Mouse (Mus musculus) c-Kit-positive CD71-negative TER-119-negative erythroid progenitor cells, embryonic 14.5 days (primary cell): ENCODE data around the gene Rbm20.

Source experiments
- DNase-seq: peaks from one replicate; pipeline ENCODE4 v3.0.0-alpha.2; 2013; ENCODE audit warnings: low read depth

Gene Rbm20

GRCm38 (mm10) chr19:53851826-53852698 is 175.0 kb downstream of the Rbm20 start:
- no peak for DNase-seq

GRCm38 (mm10) chr19:53852699-53853451 is 175.8 kb downstream of the Rbm20 start:
- no peak for DNase-seq

- no peak for DNase-seq
These were observed 177.9 kb downstream of the Rbm20 start for GRCm38 (mm10) chr19:53854978-53855377.

- no peak for DNase-seq
These were observed 178.7 kb downstream of the Rbm20 start for GRCm38 (mm10) chr19:53855781-53856180.

- no peak for DNase-seq
These were observed 179.7 kb downstream of the Rbm20 start for GRCm38 (mm10) chr19:53856794-53857193.

GRCm38 (mm10) chr19:53857962-53858361 is 180.9 kb downstream of the Rbm20 start:
- no peak for DNase-seq

GRCm38 (mm10) chr19:53859149-53859548 is 182.0 kb downstream of the Rbm20 start:
- DNase-seq = no peak

GRCm38 (mm10) chr19:53859593-53859992 is 182.5 kb downstream of the Rbm20 start:
- DNase-seq = no peak

- no peak for DNase-seq
These were observed 184.2 kb downstream of the Rbm20 start for GRCm38 (mm10) chr19:53861346-53861745.

- no peak for DNase-seq
These were observed 185.6 kb downstream of the Rbm20 start for GRCm38 (mm10) chr19:53862573-53863246.

- no peak for DNase-seq
These were observed 190.1 kb downstream of the Rbm20 start for GRCm38 (mm10) chr19:53867238-53867637.

GRCm38 (mm10) chr19:53868125-53868524 is 191.0 kb downstream of the Rbm20 start:
- DNase-seq = no peak

GRCm38 (mm10) chr19:53868796-53869195 is 191.7 kb downstream of the Rbm20 start:
- no peak for DNase-seq

GRCm38 (mm10) chr19:53869427-53870385 is 192.6 kb downstream of the Rbm20 start:
- DNase-seq = no peak

GRCm38 (mm10) chr19:53870568-53870967 is 193.5 kb downstream of the Rbm20 start:
- DNase-seq = no peak

GRCm38 (mm10) chr19:53871502-53871901 is 194.4 kb downstream of the Rbm20 start:
- no peak for DNase-seq

GRCm38 (mm10) chr19:53872994-53873713 is 196.0 kb downstream of the Rbm20 start:
- DNase-seq = no peak

GRCm38 (mm10) chr19:53875246-53875645 is 198.1 kb downstream of the Rbm20 start:
- no peak for DNase-seq

GRCm38 (mm10) chr19:53877779-53878178 is 200.7 kb downstream of the Rbm20 start:
- no peak for DNase-seq

GRCm38 (mm10) chr19:53880460-53880859 is 203.4 kb downstream of the Rbm20 start:
- DNase-seq = no peak

- DNase-seq = no peak
These were observed 204.7 kb downstream of the Rbm20 start for GRCm38 (mm10) chr19:53881786-53882185.
